Mouse (Mus musculus): ENCODE measurements around the gene 4930572O03Rik.
"Not testable (repeated sequence)": the region's sequence is repeated elsewhere in the genome, so short reads cannot be mapped to it uniquely, and the experiment has no call there.

4930572O03Rik gene

DNA sequence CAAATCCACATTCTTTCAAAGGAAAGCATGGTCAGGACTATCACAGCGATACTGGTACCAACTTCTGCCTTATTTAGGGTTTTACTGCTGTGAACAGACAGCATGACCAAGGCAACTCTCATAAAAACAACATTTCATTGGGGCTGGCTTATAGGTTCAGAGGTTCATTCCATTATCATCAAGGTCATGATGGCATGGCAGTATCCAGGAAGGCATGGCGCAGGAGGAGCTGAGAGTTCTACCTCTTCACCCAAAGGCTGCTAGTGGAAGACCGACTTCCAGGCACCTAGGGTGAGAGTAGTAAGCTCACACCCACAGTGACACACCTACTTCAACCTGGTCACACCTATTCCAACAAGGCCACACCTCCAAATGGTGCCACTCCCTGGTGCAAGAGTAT, 40.7 kb downstream of the 4930572O03Rik start:
- DNase-seq (ENCODE audit: low spot score), result not testable (repeated sequence)

DNA sequence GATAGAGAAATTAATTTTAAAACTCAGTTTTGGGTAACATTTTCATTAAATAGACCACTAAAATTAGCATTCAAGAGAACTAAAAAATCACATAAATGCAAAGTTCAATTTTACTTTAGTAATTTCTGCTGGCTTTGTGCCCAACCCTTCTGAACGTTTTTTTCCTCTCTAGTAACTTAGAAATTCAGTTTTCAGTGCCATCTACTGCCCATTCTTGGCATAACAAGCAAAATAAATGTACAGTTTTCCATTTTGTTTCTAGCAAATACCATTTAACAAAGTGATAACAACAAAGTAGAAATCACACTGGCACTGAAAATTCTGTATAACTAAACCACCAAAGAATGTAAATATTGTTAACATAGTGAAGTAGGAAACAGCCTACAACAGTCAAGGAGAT, 46.2 kb downstream of the 4930572O03Rik start:
- DNase-seq (ENCODE audit: low spot score), result not testable (repeated sequence)

- DNase-seq (ENCODE audit: low spot score), result not testable (repeated sequence)
These were observed 50.2 kb downstream of the 4930572O03Rik start for GRCm38 (mm10) chr5:15606677-15607076.

DNA sequence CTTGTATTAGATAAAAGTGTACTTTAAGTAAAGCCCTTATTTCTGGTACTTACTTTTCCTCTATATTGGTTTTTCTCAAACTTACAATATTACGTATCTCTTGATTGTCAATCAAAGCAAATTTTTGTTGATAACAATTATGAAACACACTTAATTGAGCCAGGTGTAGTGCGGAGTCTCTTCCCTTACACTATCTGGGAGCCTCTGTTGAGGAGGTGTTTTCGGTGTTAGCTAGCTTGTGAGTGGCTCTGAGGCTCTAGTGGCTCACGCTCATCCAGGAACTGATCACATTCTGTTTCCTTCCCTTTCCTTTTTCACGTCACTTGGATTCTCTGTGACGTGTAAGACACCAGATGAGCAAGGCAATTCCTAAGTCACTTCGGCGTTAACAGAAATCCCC, 53.3 kb downstream of the 4930572O03Rik start:
- DNase-seq (ENCODE audit: low spot score), result not testable (repeated sequence)

- DNase-seq (ENCODE audit: low spot score), result not testable (repeated sequence)
These were observed 53.9 kb downstream of the 4930572O03Rik start for GRCm38 (mm10) chr5:15603008-15603407.

- DNase-seq (ENCODE audit: low spot score), result peak; percentile 41
These were observed 54.4 kb downstream of the 4930572O03Rik start for GRCm38 (mm10) chr5:15602424-15602947.
